Mouse (Mus musculus) hindbrain, embryonic 11.5 days (tissue): ENCODE measurements around the gene Klhl40. TPM values are rescaled to one million over a fixed set of nuclear protein-coding genes. Genes with fewer than 3 reads are reported as not detected.

Source experiments
- ATAC-seq: fragments of 200-750 bp; cut with Nextera tagmentation; 2 replicates; pipeline ENCODE4 v1.8.0; 2017; ENCODE audit warnings: mild to moderate bottlenecking, moderate TSS enrichment, moderate library complexity; ENCODE audit not compliant: low FRiP score
- DNase-seq: peaks from one replicate; pipeline ENCODE4 v3.0.0-alpha.2; 2015; ENCODE audit warnings: low spot score
- H3K27ac ChIP-seq: fragments of 300-500 bp; sonication (generic); 2 replicates; pipeline ENCODE4 v1.5.1; 2014; ENCODE audit warnings: mild to moderate bottlenecking, low read depth, low read length
- H3K27me3 ChIP-seq: fragments of 300-500 bp; sonication (generic); 2 replicates; pipeline ENCODE4 v1.6.1; 2014; ENCODE audit warnings: mild to moderate bottlenecking, low read length, moderate library complexity, mixed read lengths; ENCODE audit not compliant: control insufficient read depth, insufficient read depth
- H3K36me3 ChIP-seq: fragments of 300-500 bp; sonication (generic); 2 replicates; pipeline ENCODE4 v1.6.1; 2014; ENCODE audit warnings: mild to moderate bottlenecking, low read length, moderate library complexity, mixed read lengths; ENCODE audit not compliant: control insufficient read depth, insufficient read depth
- H3K4me1 ChIP-seq: fragments of 300-500 bp; sonication (generic); replicated peaks from 2 replicates; pipeline ENCODE4 v1.6.1; 2014; ENCODE audit warnings: low read length, mixed read lengths; ENCODE audit not compliant: control insufficient read depth, insufficient read depth
- H3K4me2 ChIP-seq: fragments of 300-500 bp; sonication (generic); replicated peaks from 2 replicates; pipeline ENCODE4 v1.6.1; 2014; ENCODE audit warnings: mild to moderate bottlenecking, low read depth, low read length
- H3K4me3 ChIP-seq: fragments of 300-500 bp; sonication (generic); 2 replicates; pipeline ENCODE4 v1.5.1; 2014; ENCODE audit warnings: low read depth, low read length
- H3K9ac ChIP-seq: fragments of 300-500 bp; sonication (generic); 2 replicates; pipeline ENCODE4 v1.6.1; 2014; ENCODE audit warnings: low read depth, low read length
- H3K9me3 ChIP-seq: fragments of 300-500 bp; sonication (generic); 2 replicates; pipeline ENCODE4 v1.6.1; 2016; ENCODE audit warnings: low read length; ENCODE audit not compliant: control insufficient read depth
- WGBS: fragments of 180-500 bp; shearing (Covaris S2); extraction: QIAGEN DNeasy Blood & Tissue Kit; methylation state at CpG from one replicate; pipeline ENCODE4 v1.1.7; 2014; 5-methylcytosine and 5-hydroxymethylcytosine counted together
- polyA plus RNA-seq: library from polyadenylated mRNA; unstranded; fragments of >200 nt; fragmentation: Nextera tagmentation; extraction: Ambion mirVana; gene quantifications from 2 replicates; pipeline ENCODE4 v1.2.1, GENCODE M21; 2014

Klhl40 gene
- polyA plus RNA-seq, 1 experiment from 2014 or later = 0.57 TPM

DNA sequence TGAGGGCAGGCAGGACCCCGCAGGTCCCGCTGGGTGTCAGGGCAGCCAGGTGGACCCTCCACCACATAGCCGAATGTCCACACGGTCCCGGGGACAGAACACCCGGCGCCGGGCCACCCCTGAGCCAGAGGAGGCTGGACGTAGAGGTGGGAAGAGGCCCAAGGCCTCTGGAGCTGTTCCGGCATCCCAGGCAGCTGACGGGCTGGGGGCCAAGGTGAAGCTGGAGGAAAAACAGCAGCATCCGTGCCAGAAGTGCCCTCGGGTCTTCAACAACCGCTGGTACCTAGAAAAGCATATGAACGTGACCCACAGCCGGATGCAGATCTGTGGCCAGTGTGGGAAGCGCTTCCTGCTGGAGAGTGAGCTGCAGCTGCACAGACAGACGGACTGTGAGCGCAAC, 13.7 kb upstream of the Klhl40 start:
- no peak overlapping the region for H3K27ac ChIP-seq
- H3K4me2 ChIP-seq = no peak overlapping the region
- no peak overlapping the region for H3K4me3 ChIP-seq
- no peak for DNase-seq
- H3K9me3 ChIP-seq = no peaks in the 10 kb centered on the region
- H3K9ac ChIP-seq = no peak overlapping the region
- no peaks in the 10 kb centered on the region for H3K27me3 ChIP-seq
- ATAC-seq = no peak
- WGBS = 91% methylated on average over 19 of the region's 19 CpGs
- peaks cover 9% of the 10 kb centered on the region for H3K36me3 ChIP-seq
- H3K4me1 ChIP-seq = peaks cover 12% of the 10 kb centered on the region

DNA sequence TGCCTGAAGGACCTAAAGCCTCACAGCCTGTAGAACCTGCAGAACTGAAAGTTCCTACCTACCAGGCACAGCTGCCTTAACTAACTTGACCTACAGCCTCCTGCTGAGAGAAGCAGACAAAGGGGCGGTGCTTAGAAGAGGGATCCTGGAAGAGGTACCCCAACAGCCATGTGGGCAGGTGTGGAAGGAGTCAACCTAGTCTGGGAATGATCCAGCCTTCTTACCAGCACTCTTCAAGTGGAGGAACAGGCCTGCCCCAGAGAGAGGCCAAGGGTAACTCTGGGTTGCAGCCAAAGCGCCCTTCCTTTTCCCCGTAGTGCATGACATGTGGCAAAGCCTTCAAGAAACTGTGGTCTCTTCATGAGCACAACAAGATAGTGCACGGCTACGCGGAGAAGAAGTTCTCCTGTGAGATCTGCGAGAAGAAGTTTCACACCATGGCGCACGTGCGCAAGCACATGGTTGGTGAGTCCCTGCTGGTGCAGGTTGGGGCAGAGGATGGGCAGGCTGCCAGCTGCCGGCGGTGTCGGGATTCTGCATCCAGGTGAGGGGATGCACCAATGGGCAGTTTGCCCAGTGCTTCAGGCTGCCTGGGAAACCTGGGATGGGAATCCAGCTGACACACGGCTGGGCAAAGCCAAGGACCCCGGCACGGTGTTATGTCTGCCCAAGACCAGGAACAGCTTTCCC, 12.1 kb upstream of the Klhl40 start:
- DNase-seq = no peak
- peaks cover 9% of the 10 kb centered on the region for H3K36me3 ChIP-seq

DNA sequence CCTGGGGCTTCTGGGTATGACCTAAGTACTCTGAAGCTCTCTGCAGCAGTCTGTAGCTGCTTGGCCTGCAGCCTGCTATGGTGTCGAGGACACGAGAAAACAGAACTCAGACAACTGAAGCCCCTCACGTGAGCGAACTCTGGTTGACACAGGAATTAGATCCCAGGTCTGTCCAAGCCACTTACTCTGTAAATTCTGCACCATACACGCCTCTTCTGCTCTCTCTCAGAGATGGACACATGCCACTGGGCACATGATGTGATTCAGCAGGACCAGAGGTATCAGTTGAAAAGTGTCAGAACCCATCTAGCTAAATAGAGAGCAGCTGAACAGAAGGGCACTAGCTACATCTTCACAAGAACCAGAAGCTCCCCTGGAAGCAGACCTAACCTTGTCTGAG, 5.0 kb upstream of the Klhl40 start:
- no peaks in the 10 kb centered on the region for H3K9me3 ChIP-seq
- peaks cover 10% of the 10 kb centered on the region for H3K27me3 ChIP-seq
- H3K27ac ChIP-seq = no peak overlapping the region
- DNase-seq = no peak
- H3K4me3 ChIP-seq = no peak overlapping the region
- H3K4me2 ChIP-seq = no peak overlapping the region
- WGBS = 80% methylated on average over 5 of the region's 5 CpGs
- no peak for ATAC-seq
- no peaks in the 10 kb centered on the region for H3K4me1 ChIP-seq
- peaks cover 4% of the 10 kb centered on the region; the same call in 1 of the 2 replicates for H3K36me3 ChIP-seq
- H3K9ac ChIP-seq = no peak overlapping the region

More for the DNA sequence above, 12.1 kb upstream of the Klhl40 start:
- Histone ChIP-seq H3K27ac (no peak overlapping the region), H3K9ac (no peak overlapping the region), H3K27me3 (no peaks in the 10 kb centered on the region), H3K4me1 (peaks cover 10% of the 10 kb centered on the region; the same call in 1 of the 2 replicates), H3K4me3 (no peak overlapping the region), H3K4me2 (no peak overlapping the region), H3K9me3 (no peaks in the 10 kb centered on the region)
- no peak for ATAC-seq
- 91% methylated on average over 16 of the region's 16 CpGs for WGBS

DNA sequence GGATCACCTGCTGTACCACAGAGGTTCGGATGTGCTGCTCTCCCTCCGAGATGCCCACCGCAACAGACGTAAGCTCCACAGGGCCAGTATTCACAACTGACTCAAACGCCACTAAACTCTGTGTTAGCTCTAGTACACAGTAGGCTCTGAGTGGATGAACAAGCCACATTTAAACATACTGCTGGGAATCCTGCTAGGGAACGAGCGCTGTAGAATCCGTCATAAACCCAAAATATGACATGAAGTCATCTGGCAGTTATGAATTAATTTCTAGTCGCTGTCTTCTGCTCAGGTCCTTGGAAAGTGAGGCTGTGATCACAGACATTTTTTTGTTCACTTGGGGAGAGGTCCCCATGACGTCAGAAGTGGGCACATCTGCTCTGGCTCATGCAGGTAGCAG, 1.5 kb upstream of the Klhl40 start:
- Histone ChIP-seq H3K4me2 (no peak overlapping the region), H3K9ac (no peak overlapping the region), H3K4me1 (no peaks in the 10 kb centered on the region; the same call in 1 of the 2 replicates), H3K9me3 (no peaks in the 10 kb centered on the region), H3K27ac (no peak overlapping the region), H3K27me3 (peaks cover 33% of the 10 kb centered on the region), H3K36me3 (no peaks in the 10 kb centered on the region), H3K4me3 (no peak overlapping the region)
- WGBS = 83% methylated on average over 10 of the region's 10 CpGs
- ATAC-seq (no peak), DNase-seq (no peak)

DNA sequence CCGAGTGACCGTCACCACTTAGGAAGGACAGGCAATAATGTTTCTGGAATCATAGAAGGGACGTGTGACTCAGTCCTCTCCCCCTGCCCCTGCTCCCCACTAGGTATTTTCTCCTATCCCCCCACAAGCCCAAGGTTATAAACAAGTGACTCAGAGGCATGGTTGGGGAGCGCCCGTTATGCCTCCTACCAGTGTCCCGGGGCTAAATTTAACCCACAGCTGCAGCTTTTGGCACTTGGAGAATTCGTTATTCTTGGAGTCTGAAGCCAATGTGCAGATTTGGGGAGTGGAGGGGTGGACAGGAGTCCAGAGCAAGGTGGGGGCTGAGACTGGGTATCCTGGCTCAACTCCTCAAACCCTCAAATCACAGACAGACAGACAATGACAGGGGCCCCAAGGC, 896 bp upstream of the Klhl40 start:
- Histone ChIP-seq H3K36me3 (no peaks in the 10 kb centered on the region), H3K9me3 (no peaks in the 10 kb centered on the region), H3K4me1 (no peaks in the 10 kb centered on the region; the same call in 1 of the 2 replicates), H3K27me3 (peaks cover 33% of the 10 kb centered on the region), H3K9ac (no peak overlapping the region), H3K4me3 (no peak overlapping the region), H3K4me2 (no peak overlapping the region), H3K27ac (no peak overlapping the region)
- WGBS = 87% methylated on average over 7 of the region's 7 CpGs
- DNase-seq (no peak), ATAC-seq (no peak)

DNA sequence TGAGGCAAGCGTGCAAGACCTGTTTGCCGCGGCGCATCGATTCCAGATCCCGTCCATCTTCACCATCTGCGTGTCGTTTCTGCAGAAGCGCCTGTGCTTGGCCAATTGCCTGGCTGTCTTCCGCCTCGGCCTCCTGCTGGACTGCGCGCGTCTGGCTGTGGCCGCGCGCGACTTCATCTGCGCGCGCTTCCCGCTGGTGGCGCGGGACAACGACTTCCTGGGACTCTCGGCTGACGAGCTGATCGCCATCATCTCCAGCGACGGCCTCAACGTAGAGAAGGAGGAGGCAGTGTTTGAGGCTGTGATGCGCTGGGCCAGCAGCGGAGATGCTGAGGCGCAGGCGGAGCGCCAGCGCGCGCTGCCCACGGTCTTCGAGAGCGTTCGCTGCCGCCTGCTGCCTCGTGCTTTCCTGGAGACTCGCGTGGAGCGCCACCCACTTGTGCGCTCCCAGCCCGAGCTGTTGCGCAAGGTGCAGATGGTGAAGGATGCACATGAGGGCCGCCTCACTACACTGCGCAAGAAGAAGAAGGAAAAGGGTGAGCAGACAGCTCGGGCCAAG, 738 bp downstream of the Klhl40 start:
- ATAC-seq (no peak), DNase-seq (peak; percentile 50)
- Histone ChIP-seq H3K9me3 (no peaks in the 10 kb centered on the region), H3K4me1 (no peaks in the 10 kb centered on the region; the same call in 1 of the 2 replicates), H3K27ac (no peak overlapping the region), H3K4me3 (peak overlapping the region; percentile 26), H3K27me3 (peaks cover 33% of the 10 kb centered on the region), H3K9ac (no peak overlapping the region), H3K4me2 (peak overlapping the region; percentile 57), H3K36me3 (no peaks in the 10 kb centered on the region)
- WGBS = 17% methylated on average over 54 of the region's 54 CpGs

DNA sequence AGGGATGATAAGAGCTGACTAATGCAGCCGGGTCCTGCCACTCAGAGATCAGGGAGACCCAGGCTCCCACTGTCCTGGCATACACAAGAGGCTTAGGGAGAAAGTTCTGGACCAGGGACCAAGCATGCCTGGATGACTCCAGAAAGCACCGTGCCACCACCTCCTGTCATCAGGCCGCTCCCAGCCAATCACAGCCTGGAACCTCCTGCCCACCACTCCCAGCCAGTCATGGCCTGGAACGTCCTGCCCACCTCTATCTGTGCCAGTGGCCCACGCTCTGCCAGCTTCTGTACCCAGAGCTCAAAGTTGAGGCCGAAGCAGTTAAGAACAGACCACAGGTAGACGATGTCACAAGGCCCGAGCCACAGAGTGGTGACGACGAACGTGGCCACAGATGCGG, 7.4 kb downstream of the Klhl40 start:
- WGBS = 91% methylated on average over 12 of the region's 12 CpGs
- Histone ChIP-seq H3K27me3 (0 out of 2 replicates have a peak, but pooled peaks cover under 1% of the 10 kb centered on the region), H3K27ac (no peak overlapping the region), H3K36me3 (no peaks in the 10 kb centered on the region), H3K9me3 (no peaks in the 10 kb centered on the region), H3K4me1 (no peaks in the 10 kb centered on the region), H3K4me2 (no peak overlapping the region), H3K9ac (no peak overlapping the region), H3K4me3 (no peak overlapping the region)
- ATAC-seq = no peak
- no peak for DNase-seq

DNA sequence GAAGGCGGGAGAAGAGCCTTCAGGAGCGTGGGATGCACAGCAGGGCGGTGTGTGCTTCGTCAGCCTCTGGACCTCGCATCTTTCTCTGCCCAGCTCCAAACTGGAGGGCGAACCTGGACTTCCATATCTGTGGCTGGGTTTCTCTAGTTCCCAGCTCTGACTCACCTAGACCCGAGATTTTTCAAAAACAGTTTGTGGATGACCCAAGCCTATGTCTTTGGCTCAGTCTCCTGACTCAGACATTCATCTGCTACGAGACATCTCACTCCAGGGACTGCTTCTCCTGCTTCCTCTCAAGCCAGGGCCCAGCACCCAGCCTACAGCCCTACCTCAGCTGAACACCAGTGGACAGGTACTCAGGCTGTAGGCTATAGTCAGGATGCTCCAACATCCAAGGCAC, 7.9 kb downstream of the Klhl40 start:
- Histone ChIP-seq H3K9me3 (no peaks in the 10 kb centered on the region), H3K9ac (no peak overlapping the region), H3K27ac (no peak overlapping the region), H3K4me2 (no peak overlapping the region), H3K36me3 (no peaks in the 10 kb centered on the region), H3K4me1 (no peaks in the 10 kb centered on the region), H3K27me3 (no peaks in the 10 kb centered on the region), H3K4me3 (no peak overlapping the region)
- no peak for ATAC-seq
- WGBS = 89% methylated on average over 8 of the region's 8 CpGs
- DNase-seq = no peak

DNA sequence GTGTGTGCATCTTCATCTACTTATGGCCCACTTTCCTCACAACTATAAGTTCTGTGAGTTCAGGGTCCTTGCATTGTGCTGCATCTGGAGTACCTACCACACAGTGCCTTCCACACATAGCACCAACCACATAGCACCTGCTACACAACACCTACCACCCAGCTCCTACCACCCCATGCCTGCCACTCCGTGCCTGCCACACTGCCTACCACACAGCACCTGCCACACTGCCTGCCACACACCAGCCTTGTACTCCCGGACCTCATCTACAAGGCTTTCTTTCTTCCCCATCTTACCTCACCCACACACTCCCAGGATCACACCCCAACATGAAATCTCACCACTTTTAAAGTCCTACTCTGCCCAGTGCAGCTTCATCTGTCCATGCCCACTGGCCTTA, 9.0 kb downstream of the Klhl40 start:
- no peak overlapping the region for H3K4me3 ChIP-seq
- H3K9me3 ChIP-seq = no peaks in the 10 kb centered on the region
- H3K4me2 ChIP-seq = no peak overlapping the region
- no peak overlapping the region for H3K9ac ChIP-seq
- H3K27ac ChIP-seq = no peak overlapping the region
- H3K27me3 ChIP-seq = no peaks in the 10 kb centered on the region
- WGBS = 95% methylated on average over 2 of the region's 2 CpGs
- H3K4me1 ChIP-seq = no peaks in the 10 kb centered on the region
- no peaks in the 10 kb centered on the region for H3K36me3 ChIP-seq
- ATAC-seq (no peak), DNase-seq (no peak)
